Mouse (Mus musculus) hindbrain, embryonic 10.5 days (tissue): ENCODE data around the gene Rap1b. TPM values are rescaled to one million over a fixed set of nuclear protein-coding genes. Genes with fewer than 3 reads are reported as not detected.

Experiments used
- DNase-seq: peaks from one replicate; pipeline ENCODE4 v3.0.0-alpha.2; 2017; ENCODE audit warnings: low spot score
- H3K27ac ChIP-seq: fragments of 300-500 bp; sonication (generic); 2 replicates; pipeline ENCODE4 v1.5.1; 2016; ENCODE audit warnings: mild to moderate bottlenecking, moderate library complexity
- H3K27me3 ChIP-seq: fragments of 300-500 bp; sonication (generic); 2 replicates; pipeline ENCODE4 v1.6.1; 2016; ENCODE audit warnings: mild to moderate bottlenecking; ENCODE audit not compliant: poor library complexity, insufficient read depth, severe bottlenecking
- H3K36me3 ChIP-seq: fragments of 300-500 bp; sonication (generic); 2 replicates; pipeline ENCODE4 v1.6.1; 2016; ENCODE audit warnings: mild to moderate bottlenecking, moderate library complexity
- H3K4me1 ChIP-seq: fragments of 300-500 bp; sonication (generic); replicated peaks from 2 replicates; pipeline ENCODE4 v1.6.1; 2016; ENCODE audit warnings: mild to moderate bottlenecking
- H3K4me3 ChIP-seq: fragments of 300-500 bp; sonication (generic); 2 replicates; pipeline ENCODE4 v1.5.1; 2016; ENCODE audit warnings: mild to moderate bottlenecking, moderate library complexity
- H3K9me3 ChIP-seq: fragments of 300-500 bp; sonication (generic); 2 replicates; pipeline ENCODE4 v1.6.1; 2016; ENCODE audit warnings: mild to moderate bottlenecking, moderate library complexity
- WGBS: fragments of 180-500 bp; shearing (Covaris S2); methylation state at CpG from one replicate; pipeline ENCODE4 v1.1.7; 2016; 5-methylcytosine and 5-hydroxymethylcytosine counted together
- polyA plus RNA-seq: library from polyadenylated mRNA; unstranded; fragments of >200 nt; fragmentation: Nextera tagmentation; extraction: Ambion mirVana; gene quantifications from 2 replicates; pipeline ENCODE4 v1.2.1, GENCODE M21; 2016

Rap1b gene
- polyA plus RNA-seq, 1 experiment from 2014 or later = 131 TPM

DNA sequence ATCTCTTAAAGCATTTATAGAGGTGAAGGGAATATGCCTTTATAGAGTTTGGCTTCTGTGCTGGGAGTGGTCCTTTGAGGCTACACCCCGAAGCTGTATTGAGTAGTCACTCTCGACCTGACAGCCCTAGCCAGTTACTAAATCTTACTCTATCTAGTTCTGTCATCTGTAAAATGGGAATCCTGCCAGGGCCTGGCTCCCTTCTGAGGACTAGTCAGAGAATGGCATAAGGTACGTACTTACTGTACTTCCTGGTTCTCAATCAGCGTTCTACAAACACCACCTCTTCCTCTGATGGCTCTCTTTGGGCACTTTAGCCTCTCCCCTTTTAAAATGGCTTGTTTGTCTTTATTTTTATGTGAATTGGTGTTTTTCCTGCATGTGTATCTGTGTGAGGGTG is 28.1 kb upstream of the Rap1b start:
- H3K27me3 ChIP-seq = no peaks in the 10 kb centered on the region
- no peaks in the 10 kb centered on the region for H3K4me1 ChIP-seq
- no peak overlapping the region for H3K27ac ChIP-seq
- H3K4me3 ChIP-seq = no peak overlapping the region
- no peak for DNase-seq
- H3K9me3 ChIP-seq = no peaks in the 10 kb centered on the region
- 88% methylated on average over 4 of the region's 4 CpGs for WGBS
- H3K36me3 ChIP-seq = no peaks in the 10 kb centered on the region

- Histone ChIP-seq H3K4me1 (no peaks in the 10 kb centered on the region), H3K4me3 (no peak overlapping the region), H3K27ac (no peak overlapping the region), H3K27me3 (no peaks in the 10 kb centered on the region), H3K9me3 (no peaks in the 10 kb centered on the region), H3K36me3 (no peaks in the 10 kb centered on the region)
- DNase-seq = no peak
- 84% methylated on average over 10 of the region's 10 CpGs for WGBS
These were observed 26.6 kb upstream of the Rap1b start for GRCm38 (mm10) chr10:117872468-117872867.

DNA sequence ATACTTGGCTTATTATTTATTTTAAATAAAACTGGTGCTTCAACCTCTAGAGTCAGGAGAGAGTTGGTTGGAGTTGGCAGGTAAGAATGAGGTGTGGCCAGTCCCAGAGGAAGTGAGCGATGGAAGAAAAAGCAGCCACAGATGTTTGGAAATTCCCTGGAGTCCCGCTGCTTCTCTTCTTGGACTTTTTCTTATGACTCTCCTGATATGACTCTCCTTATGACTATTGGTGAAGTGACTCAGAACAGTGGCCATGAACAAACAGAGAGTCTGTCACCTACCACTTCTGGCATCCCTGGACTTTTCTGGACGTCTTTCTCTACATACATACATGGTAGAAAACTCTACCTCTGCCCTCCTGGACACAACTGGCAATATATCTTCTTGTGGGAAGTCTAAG is 21.5 kb upstream of the Rap1b start:
- Histone ChIP-seq H3K9me3 (no peaks in the 10 kb centered on the region), H3K27ac (no peak overlapping the region), H3K4me1 (no peaks in the 10 kb centered on the region), H3K27me3 (no peaks in the 10 kb centered on the region), H3K4me3 (no peak overlapping the region), H3K36me3 (no peaks in the 10 kb centered on the region)
- no peak for DNase-seq
- 89% methylated on average over 3 of the region's 3 CpGs for WGBS

DNA sequence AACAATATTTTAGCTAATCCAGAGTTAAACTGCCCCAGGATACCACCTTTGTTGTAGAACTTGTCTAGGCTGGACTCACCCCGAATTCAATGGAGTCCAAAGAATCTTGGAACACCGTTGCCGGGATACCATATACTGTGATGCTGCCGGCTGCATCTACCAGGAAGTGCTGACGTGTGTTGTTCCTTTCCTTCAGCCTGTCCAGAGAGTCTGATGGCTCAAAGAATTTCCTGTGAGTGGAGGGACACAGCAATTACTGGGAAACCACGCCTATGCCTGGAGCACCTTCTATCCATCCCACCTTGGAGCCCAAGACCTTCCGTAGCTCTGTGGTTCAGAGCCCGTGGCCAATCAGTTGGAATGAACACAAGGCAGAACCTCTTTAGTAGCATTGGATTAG is 20.8 kb upstream of the Rap1b start:
- H3K27me3 ChIP-seq = no peaks in the 10 kb centered on the region
- H3K4me1 ChIP-seq = no peaks in the 10 kb centered on the region
- no peak for DNase-seq
- H3K9me3 ChIP-seq = no peaks in the 10 kb centered on the region
- WGBS = 71% methylated on average over 8 of the region's 8 CpGs
- no peak overlapping the region for H3K4me3 ChIP-seq
- no peaks in the 10 kb centered on the region for H3K36me3 ChIP-seq
- H3K27ac ChIP-seq = no peak overlapping the region

GRCm38 (mm10) chr10:117864695-117865094 is 18.9 kb upstream of the Rap1b start:
- no peak for DNase-seq
- H3K27ac ChIP-seq = no peak overlapping the region
- no peaks in the 10 kb centered on the region for H3K4me1 ChIP-seq
- H3K27me3 ChIP-seq = no peaks in the 10 kb centered on the region
- 76% methylated on average over 6 of the region's 6 CpGs for WGBS
- no peak overlapping the region for H3K4me3 ChIP-seq
- no peaks in the 10 kb centered on the region for H3K36me3 ChIP-seq
- H3K9me3 ChIP-seq = no peaks in the 10 kb centered on the region

DNA sequence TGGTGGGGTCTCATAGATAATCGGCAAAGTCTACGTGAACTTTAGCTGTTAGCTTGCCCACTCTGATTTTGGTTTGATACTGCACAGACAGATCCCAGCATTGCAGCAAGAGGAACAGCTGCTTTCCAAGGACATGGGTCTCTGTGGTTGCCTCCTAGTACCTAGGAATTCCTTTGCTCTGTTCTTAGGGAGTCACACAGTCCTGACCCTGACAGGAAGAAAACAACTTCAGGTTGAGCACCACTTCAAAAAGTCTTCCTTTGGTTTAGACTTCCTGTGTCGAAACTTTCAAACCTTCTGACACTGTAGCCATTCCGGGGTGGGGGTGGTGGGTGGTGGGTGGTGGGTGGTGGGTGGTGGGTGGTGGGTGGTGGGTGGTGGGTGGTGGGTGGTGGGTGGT is 18.4 kb upstream of the Rap1b start:
- Histone ChIP-seq H3K4me3 (no peak overlapping the region), H3K36me3 (no peaks in the 10 kb centered on the region), H3K9me3 (no peaks in the 10 kb centered on the region), H3K27ac (no peak overlapping the region), H3K4me1 (no peaks in the 10 kb centered on the region), H3K27me3 (no peaks in the 10 kb centered on the region)
- no peak for DNase-seq
- 93% methylated on average over 4 of the region's 4 CpGs for WGBS

DNA sequence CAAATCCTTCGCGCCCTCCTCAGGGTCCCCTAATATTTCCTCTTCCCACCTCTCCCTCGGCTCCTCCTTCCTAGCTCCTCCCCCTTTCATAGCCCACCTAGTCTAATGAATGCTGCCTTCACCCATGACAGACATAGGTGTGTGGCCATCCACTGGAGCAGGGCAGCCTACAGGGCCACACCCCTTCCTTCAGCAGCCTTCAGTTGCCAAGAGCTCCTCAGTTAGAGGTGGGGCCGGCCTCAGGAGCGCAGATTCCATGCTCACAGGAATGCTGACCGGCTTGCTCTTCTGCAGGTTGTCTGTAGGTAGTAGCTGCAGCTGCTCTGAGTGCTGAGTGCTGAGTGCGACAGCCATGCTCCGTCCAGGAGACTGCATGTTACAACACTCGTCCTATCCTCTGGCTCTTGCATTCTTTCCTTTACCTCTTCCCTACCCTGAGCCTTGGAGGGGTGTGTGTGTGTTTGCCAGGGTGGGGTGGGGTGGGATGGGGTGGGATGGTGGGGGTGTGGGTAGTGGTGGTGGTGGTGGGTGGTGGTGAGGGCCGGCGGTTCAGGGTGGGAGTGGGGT is 16.3 kb upstream of the Rap1b start:
- no peak overlapping the region for H3K4me3 ChIP-seq
- H3K27me3 ChIP-seq = no peaks in the 10 kb centered on the region
- no peak overlapping the region for H3K27ac ChIP-seq
- H3K9me3 ChIP-seq = no peaks in the 10 kb centered on the region
- no peak for DNase-seq
- 72% methylated on average over 11 of the region's 11 CpGs for WGBS
- peaks cover 4% of the 10 kb centered on the region; the same call in 1 of the 2 replicates for H3K4me1 ChIP-seq
- no peaks in the 10 kb centered on the region for H3K36me3 ChIP-seq

- H3K27ac ChIP-seq = no peak overlapping the region
- no peaks in the 10 kb centered on the region for H3K27me3 ChIP-seq
- no peak overlapping the region for H3K4me3 ChIP-seq
- H3K36me3 ChIP-seq = no peaks in the 10 kb centered on the region
- 89% methylated on average over 15 of the region's 16 CpGs for WGBS
- peaks cover 4% of the 10 kb centered on the region; the same call in 1 of the 2 replicates for H3K4me1 ChIP-seq
- H3K9me3 ChIP-seq = no peaks in the 10 kb centered on the region
- DNase-seq = no peak
These were observed 15.1 kb upstream of the Rap1b start for GRCm38 (mm10) chr10:117860958-117861357.

DNA sequence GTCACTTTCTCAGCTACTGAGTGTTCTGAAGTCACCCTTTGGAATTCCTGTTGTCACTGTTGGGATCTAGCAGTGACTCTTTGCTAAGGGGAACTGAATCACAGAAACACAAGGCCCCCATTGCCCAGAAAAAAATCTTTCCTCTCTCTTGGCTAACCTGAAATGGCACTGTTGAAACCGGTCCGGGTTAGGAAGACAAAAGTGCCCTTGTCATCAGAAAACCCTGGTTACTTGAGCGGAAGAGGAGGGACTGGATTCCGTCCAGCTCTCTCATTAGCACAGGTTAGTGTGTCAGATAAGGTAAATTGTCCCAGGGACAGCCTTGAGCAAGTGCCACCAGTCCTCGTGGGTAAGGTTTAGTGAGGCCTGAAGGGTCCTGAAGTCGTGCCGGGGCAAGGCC is 14.5 kb upstream of the Rap1b start:
- H3K36me3 ChIP-seq = no peaks in the 10 kb centered on the region
- no peak overlapping the region for H3K27ac ChIP-seq
- DNase-seq = no peak
- no peaks in the 10 kb centered on the region for H3K9me3 ChIP-seq
- H3K4me1 ChIP-seq = peaks cover 4% of the 10 kb centered on the region; the same call in 1 of the 2 replicates
- WGBS = 86% methylated on average over 7 of the region's 7 CpGs
- H3K4me3 ChIP-seq = no peak overlapping the region
- no peaks in the 10 kb centered on the region for H3K27me3 ChIP-seq

- H3K9me3 ChIP-seq = no peaks in the 10 kb centered on the region
- WGBS = 94% methylated on average over 11 of the region's 11 CpGs
- no peaks in the 10 kb centered on the region for H3K36me3 ChIP-seq
- H3K27ac ChIP-seq = no peak overlapping the region
- H3K4me1 ChIP-seq = peaks cover 4% of the 10 kb centered on the region; the same call in 1 of the 2 replicates
- H3K27me3 ChIP-seq = no peaks in the 10 kb centered on the region
- DNase-seq = no peak
- H3K4me3 ChIP-seq = no peak overlapping the region
These were observed 14.0 kb upstream of the Rap1b start for GRCm38 (mm10) chr10:117859800-117860199.

- Histone ChIP-seq H3K36me3 (no peaks in the 10 kb centered on the region), H3K27ac (no peak overlapping the region), H3K9me3 (no peaks in the 10 kb centered on the region), H3K4me3 (no peak overlapping the region), H3K4me1 (peaks cover 4% of the 10 kb centered on the region; the same call in 1 of the 2 replicates), H3K27me3 (no peaks in the 10 kb centered on the region)
- WGBS = 47% methylated on average over 5 of the region's 5 CpGs
- DNase-seq = peak; percentile 8
These were observed 12.4 kb upstream of the Rap1b start for GRCm38 (mm10) chr10:117858241-117858640.

- 86% methylated on average over 8 of the region's 8 CpGs for WGBS
- H3K4me3 ChIP-seq = no peak overlapping the region
- no peak for DNase-seq
- peaks cover 4% of the 10 kb centered on the region; the same call in 1 of the 2 replicates for H3K4me1 ChIP-seq
- no peaks in the 10 kb centered on the region for H3K9me3 ChIP-seq
- no peak overlapping the region for H3K27ac ChIP-seq
- H3K36me3 ChIP-seq = no peaks in the 10 kb centered on the region
- H3K27me3 ChIP-seq = no peaks in the 10 kb centered on the region
These were observed 10.3 kb upstream of the Rap1b start for GRCm38 (mm10) chr10:117856001-117856720.

- Histone ChIP-seq H3K4me1 (no peaks in the 10 kb centered on the region), H3K9me3 (no peaks in the 10 kb centered on the region), H3K36me3 (no peaks in the 10 kb centered on the region), H3K4me3 (no peak overlapping the region), H3K27me3 (no peaks in the 10 kb centered on the region; the same call in 1 of the 2 replicates), H3K27ac (no peak overlapping the region)
- no peak for DNase-seq
- WGBS = 88% methylated on average over 10 of the region's 10 CpGs
These were observed 6.9 kb upstream of the Rap1b start for GRCm38 (mm10) chr10:117852648-117853192.
